Comparison of ENCODE assay signal across 9 mouse cellular contexts in genomic region chr4:130139214-130139492, GRCm38 (mm10). TPM values are rescaled to one million over a fixed set of nuclear protein-coding genes. Genes with fewer than 3 reads are reported as not detected.
DNase-seq lines count a peak whose midpoint lies in the region; ATAC-seq and TF ChIP-seq lines count a peak whose summit lies in the region.
"Had no signal": no experiment of that assay in that cellular context is flagged by ENCODE, and none has a peak within 500 bp of the region (broad histone marks: within the 10 kb centered on the region; RNA-seq: fewer than 3 reads in every experiment).

Gene Hcrtr1, minus strand, starts transcription at chr4:130139359.

- no peak for TF ChIP-seq CTCF in hindbrain, postnatal 0 days (IDR thresholded peaks at IDR 0.05; ENCODE audit: low read depth)

- peaks cover 7% of the 10 kb centered on the region; the same call in 1 of the 2 replicates for H3K4me1 ChIP-seq in embryonic facial prominence, embryonic 14.5 days (ENCODE audit: control insufficient read depth, insufficient read depth, low read length)
- peaks cover 13% of the 10 kb centered on the region for H3K4me1 ChIP-seq in hindbrain, postnatal 0 days (ENCODE audit: insufficient read depth, low read length)
- peaks cover 27% of the 10 kb centered on the region for H3K4me1 ChIP-seq in neural tube, embryonic 12.5 days

- H3K36me3 ChIP-seq in embryonic facial prominence, embryonic 14.5 days (ENCODE audit: control insufficient read depth, insufficient read depth, low read length), result no peaks in the 10 kb centered on the region
- no peaks in the 10 kb centered on the region for H3K36me3 ChIP-seq in hindbrain, postnatal 0 days (ENCODE audit: insufficient read depth, low read length)
- no peaks in the 10 kb centered on the region for H3K36me3 ChIP-seq in neural tube, embryonic 12.5 days

- peak within 1 kb of the TSS; percentile 74 for H3K4me2 ChIP-seq in embryonic facial prominence, embryonic 14.5 days (ENCODE audit: low read depth, low read length)
- H3K4me2 ChIP-seq in hindbrain, postnatal 0 days (ENCODE audit: low read depth, low read length), result peak within 1 kb of the TSS; percentile 93
- peak within 1 kb of the TSS; percentile 81 for H3K4me2 ChIP-seq in neural tube, embryonic 12.5 days (replicated peaks)

- peak within 1 kb of the TSS; percentile 51 for H3K9ac ChIP-seq in embryonic facial prominence, embryonic 14.5 days (ENCODE audit: low read depth, low read length)
- H3K9ac ChIP-seq in hindbrain, postnatal 0 days (replicated peaks; ENCODE audit: low read length), result peak within 1 kb of the TSS; percentile 54; the same call in 1 of the 2 replicates
- H3K9ac ChIP-seq in neural tube, embryonic 12.5 days, result peak within 1 kb of the TSS; percentile 48

- intact Hi-C loops in left cerebral cortex, postnatal 10 days (cut with DNase I), result no loop called here

- peaks cover 48% of the 10 kb centered on the region for H3K27me3 ChIP-seq in embryonic facial prominence, embryonic 14.5 days (replicated peaks; ENCODE audit: control insufficient read depth, insufficient read depth, low read length)
- H3K27me3 ChIP-seq in hindbrain, postnatal 0 days (ENCODE audit: insufficient read depth, low read length), result 0 out of 2 replicates have a peak, but pooled peaks cover 5% of the 10 kb centered on the region
- H3K27me3 ChIP-seq in neural tube, embryonic 12.5 days (replicated peaks), result peaks cover 56% of the 10 kb centered on the region

- 0% methylated on average over 10 of the region's 15 CpGs for WGBS in embryonic facial prominence, embryonic 14.5 days
- 1% methylated on average over 15 of the region's 15 CpGs for WGBS in hindbrain, postnatal 0 days
- WGBS in neural tube, embryonic 12.5 days, result 1% methylated on average over 15 of the region's 15 CpGs

- peak within 1 kb of the TSS; percentile 38 for H3K4me3 ChIP-seq in embryonic facial prominence, embryonic 14.5 days (ENCODE audit: low read depth, low read length)
- peak within 1 kb of the TSS; percentile 46 for H3K4me3 ChIP-seq in hindbrain, postnatal 0 days (ENCODE audit: low read length)
- peak within 1 kb of the TSS; percentile 34 for H3K4me3 ChIP-seq in neural tube, embryonic 12.5 days

- H3K27ac ChIP-seq in embryonic facial prominence, embryonic 14.5 days (replicated peaks; ENCODE audit: low read depth, low read length), result no peak within 1 kb of the TSS
- no peak within 1 kb of the TSS for H3K27ac ChIP-seq in hindbrain, postnatal 0 days
- H3K27ac ChIP-seq in neural tube, embryonic 12.5 days, result no peak within 1 kb of the TSS

- no peak for DNase-seq in left cerebral cortex, postnatal 10 days (ENCODE audit: extremely low spot score in 1 of 2, low spot score in 2 of 2)
- no peak for DNase-seq in left cerebral cortex, adult 9 months (ENCODE audit: low spot score in 2 of 2)
- DNase-seq in embryonic facial prominence, embryonic 14.5 days (ENCODE audit: low spot score), result no peak
- peak; percentile 40 for DNase-seq in hindbrain, postnatal 0 days (ENCODE audit: low spot score)
- no peak for DNase-seq in urinary bladder, postnatal 25 days (ENCODE audit: low spot score)
- no peak for DNase-seq in kidney, postnatal 14 days
- no peak for DNase-seq in right cerebral cortex, adult 18-20 months
- DNase-seq: gastrocnemius, postnatal 36 days had no signal

- no peaks in the 10 kb centered on the region for H3K9me3 ChIP-seq in embryonic facial prominence, embryonic 14.5 days (ENCODE audit: control insufficient read depth, low read length)
- H3K9me3 ChIP-seq in hindbrain, postnatal 0 days (ENCODE audit: low read length), result no peaks in the 10 kb centered on the region
- H3K9me3 ChIP-seq in neural tube, embryonic 12.5 days, result no peaks in the 10 kb centered on the region

- no peak for ATAC-seq in embryonic facial prominence, embryonic 14.5 days (ENCODE audit: low read depth)
- no peak; the same call in 1 of the 2 replicates for ATAC-seq in hindbrain, postnatal 0 days
- peak; percentile 31 for ATAC-seq in neural tube, embryonic 12.5 days (ENCODE audit: low FRiP score, low read depth)

RNA-seq across cellular contexts. Expression of gene Hcrtr1, which starts in this region (rescaled TPM):
- total RNA-seq in left cerebral cortex, postnatal 10 days (2021), result 10 to 100 TPM; 11.2 TPM
- 0.19 and 0.30 TPM in 2 replicates for polyA plus RNA-seq in embryonic facial prominence, embryonic 14.5 days (2014; fragmentation: Nextera tagmentation; extraction: Ambion mirVana)
- 16.9 and 24.2 TPM in 2 replicates for total RNA-seq in hindbrain, postnatal 0 days (2014; rRNA removed)
- polyA plus RNA-seq in hindbrain, postnatal 0 days (2015; fragmentation: Nextera tagmentation; extraction: Ambion mirVana), result 11.3 and 12.1 TPM in 2 replicates
- 0.52 and 0.62 TPM in 2 replicates for polyA plus RNA-seq in neural tube, embryonic 12.5 days (2016; fragmentation: Nextera tagmentation; extraction: Ambion mirVana)
- total RNA-seq: gastrocnemius, postnatal 36 days had no signal

Comparison
In these comparisons a context has a peak if more than half of its experiments do, and no peak if none do; other contexts are left out.
1. Peak in ATAC-seq, H3K4me3 ChIP-seq, H3K9ac ChIP-seq and H3K4me2 ChIP-seq in neural tube, embryonic 12.5 days; RNA of the gene not detected or under 1 TPM.